Mouse (Mus musculus): Measurements from ENCODE around the gene Ankrd34c.

The Ankrd34c gene

DNA sequence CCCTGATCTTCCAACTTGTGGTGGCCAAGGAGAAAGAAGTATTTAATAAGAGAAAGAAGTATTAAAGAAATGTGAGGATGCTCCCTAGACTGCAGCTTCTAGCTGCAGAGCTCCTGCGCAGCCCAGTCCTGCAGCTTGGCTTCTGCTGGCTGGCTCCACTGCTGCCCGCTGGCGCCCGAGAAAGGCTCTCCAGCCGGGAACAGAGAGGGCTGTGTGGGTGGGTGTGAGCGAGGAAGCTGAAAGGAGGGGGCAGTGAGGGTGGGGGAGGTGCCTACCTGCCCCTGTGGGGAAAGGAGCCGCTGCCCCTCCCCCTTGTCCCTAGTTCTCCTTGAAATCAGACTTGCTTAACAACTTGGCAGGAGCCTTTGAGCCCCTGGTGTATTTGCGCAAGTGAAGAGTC, at the start of gene Ankrd34c:
Gene Ankrd34c (minus strand): TSS at position 181 of the 400 bp plus-strand sequence.
- CTCF ChIA-PET, result no interaction called here

DNA sequence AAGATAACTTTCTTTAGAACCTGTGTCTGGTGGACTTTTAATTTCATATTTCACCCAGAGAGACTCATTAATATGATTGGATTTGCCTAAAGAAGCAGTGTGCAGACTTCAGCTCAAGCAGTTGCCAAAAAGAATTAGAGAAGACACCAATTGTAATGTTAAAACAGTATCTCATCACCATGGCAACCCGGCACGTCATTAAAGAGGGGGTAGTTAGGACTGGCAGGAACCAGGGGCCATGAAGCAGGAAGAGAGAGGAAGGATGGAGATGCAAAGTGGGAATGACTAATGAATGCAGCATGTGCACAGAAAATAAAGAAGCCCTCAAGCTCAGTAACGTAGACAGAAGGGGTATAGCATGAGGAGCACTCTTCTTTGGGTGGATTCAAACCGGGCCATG, 49.3 kb upstream of the Ankrd34c start:
- CTCF ChIA-PET, result no interaction called here

DNA sequence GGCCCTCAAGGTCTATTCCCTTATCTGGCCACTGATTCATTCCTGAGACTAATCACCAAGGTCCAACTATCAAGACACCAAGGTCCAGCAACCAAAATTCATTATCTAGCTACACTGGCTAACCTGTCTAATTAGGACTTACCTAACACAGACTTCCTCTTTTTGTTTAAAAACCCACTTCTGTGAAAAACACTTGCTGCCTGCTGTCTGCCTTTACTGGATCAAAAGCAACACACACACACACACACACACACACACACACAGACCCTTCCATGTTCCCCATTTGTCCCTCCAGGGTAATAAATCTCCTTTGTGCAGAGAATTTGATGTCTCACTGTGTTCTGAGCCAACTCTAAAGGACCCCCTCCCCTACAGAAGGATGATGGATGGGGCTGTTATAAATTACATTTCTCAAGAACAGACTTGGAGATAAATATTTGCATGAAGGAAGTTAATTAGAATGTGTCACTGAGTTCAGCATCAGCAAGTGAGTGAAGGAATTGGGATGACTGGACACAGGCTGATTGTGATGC, 43.2 kb upstream of the Ankrd34c start:
- CTCF ChIA-PET, result interaction anchor here (0.7 kb wide), 1 partner anchor 125 kb away, joined by 12 read pairs; no protein-coding TSS in a partner anchor

DNA sequence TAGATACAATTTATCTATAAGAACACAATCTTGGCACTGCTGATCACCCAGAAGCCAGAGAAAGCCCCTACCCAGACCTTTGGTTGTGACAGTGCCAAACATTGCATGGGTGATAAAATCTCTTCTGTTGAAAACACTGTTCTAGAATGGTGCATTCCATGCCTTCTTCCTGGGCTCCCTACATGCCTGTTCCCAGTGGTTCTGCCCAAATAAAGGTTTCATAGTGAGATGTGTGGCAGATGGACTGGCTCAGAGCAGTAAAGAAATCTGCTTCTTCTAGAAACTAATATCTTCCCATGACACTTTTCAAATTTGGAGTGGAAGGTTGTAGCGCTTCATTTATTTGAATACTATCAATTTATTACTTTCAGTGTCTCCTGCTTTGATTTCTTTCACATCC, 41.0 kb upstream of the Ankrd34c start:
- CTCF ChIA-PET, result no interaction called here

DNA sequence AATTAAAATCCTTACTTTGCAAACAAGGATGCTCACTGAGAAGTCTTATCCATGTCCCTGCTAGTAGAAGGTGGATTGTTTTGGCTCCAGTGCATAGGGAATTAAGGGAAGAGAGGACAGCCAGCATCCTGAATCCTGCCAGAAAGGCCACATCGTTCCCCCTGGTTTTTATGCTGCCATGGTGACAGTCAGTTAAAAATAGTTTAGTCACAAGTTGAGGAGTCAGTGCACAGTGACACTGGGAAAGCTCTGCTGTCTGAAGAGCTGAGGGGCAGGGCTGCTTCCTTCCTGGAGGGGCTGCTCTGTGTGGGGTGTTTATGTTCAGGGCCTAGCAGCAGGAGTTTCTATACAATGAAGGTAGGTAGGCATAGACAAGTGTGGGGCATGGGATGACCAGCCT, 32.9 kb upstream of the Ankrd34c start:
- CTCF ChIA-PET, result no interaction called here

DNA sequence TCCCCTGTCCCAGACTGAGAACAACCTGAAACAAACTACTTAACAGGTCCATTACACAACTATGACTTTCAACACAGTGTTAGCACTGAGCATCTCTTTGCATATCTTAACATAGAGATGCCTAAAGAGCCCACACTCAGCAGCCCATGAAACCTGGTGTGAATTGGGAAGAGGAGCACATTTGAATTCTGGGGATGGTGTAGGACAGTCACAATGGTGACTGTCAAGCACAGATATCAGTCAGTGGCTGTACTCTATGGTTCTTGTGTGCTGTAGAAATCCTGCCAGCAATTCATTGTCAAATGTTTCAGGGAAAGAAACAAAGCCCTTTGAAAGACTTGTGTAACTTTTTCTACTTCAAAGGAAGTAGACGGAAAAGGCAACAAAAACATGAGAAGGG, 23.7 kb upstream of the Ankrd34c start:
- CTCF ChIA-PET, result no interaction called here

DNA sequence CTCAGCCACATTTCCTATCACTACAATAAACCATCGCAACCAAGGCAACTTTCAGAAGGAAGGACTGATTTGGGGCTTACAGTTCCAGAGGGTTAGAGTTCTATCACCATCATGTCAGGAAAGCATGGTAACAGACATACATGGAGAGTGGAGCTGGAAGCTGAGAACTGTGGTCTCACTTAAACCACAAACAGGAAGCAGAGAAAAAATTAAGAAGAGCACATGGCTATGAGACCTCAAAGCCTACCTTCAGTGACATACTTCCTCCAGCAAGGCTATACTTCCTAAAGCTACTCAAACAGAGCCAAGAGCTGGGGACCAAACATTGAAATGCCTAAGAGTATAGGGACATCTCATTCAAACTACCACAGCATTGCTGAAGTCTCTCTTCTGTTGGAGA, 20.3 kb upstream of the Ankrd34c start:
- CTCF ChIA-PET, result interaction anchor here (0.6 kb wide), 1 partner anchor 41 kb away, joined by 3 read pairs; no protein-coding TSS in a partner anchor

DNA sequence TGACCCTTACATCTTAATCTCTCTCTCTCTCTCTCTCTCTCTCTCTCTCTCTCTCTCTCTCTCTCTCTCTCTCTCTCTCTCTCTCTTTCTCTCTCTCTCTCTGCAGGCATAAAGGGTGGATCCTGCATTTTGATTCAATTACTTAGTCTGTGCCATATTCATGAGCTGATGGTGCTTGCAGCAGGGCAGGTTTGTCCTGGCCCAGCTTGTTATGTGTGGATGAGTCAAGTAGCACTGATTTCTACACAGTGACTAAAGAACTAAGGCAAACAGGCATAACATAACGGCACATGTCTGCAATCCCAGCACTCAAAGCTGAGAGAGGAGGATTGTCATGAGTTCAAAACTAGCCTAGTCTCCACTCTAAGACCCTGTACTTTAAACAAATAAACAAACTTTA, 19.9 kb upstream of the Ankrd34c start:
- CTCF ChIA-PET, result interaction anchor here (0.6 kb wide), 1 partner anchor 41 kb away, joined by 3 read pairs; no protein-coding TSS in a partner anchor

DNA sequence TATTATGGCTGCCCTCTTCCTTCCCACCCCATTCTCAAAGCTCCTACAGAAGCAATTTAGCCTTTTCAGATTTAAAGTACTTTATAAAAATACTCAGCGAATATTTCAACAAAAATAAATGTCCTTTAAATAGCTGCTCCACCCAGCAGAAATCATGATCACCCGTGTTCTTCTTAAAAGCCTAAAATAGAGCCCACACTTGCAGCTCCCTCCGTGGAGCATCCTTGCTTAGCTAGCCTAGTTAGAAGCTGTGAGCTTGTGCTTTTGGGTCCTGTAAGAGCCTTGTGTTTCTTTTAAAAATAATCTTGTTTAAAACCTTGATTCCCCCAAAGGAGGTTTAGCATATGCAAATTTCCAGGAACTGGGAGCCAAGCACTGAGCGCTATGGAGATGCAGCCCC, 19.3 kb upstream of the Ankrd34c start:
- CTCF ChIA-PET, result no interaction called here

DNA sequence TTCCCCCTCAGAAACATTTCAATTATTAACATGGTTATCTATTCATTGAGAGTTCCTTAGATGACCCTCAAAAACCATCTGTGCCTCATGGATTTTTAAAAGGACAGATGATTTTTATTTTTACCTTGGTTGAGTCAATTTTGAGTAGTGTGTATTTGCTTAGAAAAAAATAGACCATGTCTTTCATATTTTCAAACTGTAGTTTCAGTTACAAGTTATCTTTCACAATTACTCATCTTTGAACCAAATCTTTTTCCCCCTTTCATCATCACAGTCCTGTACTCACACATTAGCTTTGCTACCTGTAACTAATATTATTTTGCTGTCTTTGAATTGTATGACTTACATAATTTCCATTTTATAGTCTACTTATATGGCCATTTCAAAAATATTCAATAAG, 1.8 kb upstream of the Ankrd34c start:
- CTCF ChIA-PET, result interaction anchor here (0.6 kb wide), 1 partner anchor 34 kb away, joined by 5 read pairs; no protein-coding TSS in a partner anchor

DNA sequence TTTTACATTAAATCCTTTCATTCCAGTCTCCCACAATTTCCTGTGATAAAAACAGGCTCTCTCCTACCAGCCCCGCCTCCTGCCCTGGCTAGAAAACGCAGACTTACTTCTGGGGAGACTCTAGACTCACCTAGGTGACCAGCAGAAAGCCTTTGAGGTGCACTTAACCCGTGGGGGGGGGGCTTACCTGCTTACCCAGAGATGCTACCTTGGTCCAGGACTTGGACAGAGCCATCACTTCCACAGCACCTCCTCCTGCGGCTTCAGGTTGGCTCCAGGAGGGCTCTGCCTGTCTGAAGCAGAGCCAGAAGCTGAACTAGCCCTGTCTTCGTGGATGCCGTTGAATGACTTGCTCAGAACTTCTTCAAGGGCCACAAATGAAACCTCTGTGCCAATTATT, 387 bp downstream of the Ankrd34c start:
- CTCF ChIA-PET, result no interaction called here

DNA sequence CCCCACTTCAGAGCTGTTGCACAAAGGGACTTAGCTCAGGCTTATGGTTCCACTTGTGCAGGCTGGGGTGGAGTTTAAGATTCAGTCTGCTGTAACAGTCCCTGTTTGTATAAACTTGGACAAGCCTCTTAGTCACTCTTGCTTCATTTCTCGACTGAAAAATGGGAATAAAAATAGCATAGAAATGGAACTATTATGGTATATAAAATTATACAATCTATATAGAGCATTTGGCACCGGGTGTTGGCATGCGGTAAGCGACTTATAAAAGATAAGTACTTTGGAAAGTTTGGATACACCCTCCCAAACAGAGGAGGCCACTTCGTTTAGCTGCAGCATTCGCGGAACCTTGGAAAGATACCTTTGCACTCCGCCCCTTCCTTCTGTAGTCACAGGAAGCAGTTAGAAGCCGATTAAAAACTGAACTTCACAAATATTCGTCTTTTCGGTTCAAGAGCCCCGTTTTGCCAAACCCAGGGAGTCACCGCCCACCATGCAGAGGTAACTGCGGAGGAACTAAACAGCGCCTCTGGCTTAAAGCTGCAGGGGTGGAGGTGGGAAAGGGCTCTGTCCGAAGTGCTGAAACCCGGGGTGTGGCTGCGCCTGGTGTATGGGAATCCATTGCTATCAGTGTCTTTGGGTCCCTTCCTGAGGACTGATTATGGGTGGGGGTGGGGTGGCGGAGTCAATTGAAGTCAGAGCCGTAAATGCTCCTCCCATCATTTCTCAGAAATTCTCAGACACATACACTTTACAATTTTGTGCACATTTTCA, 1.2 kb downstream of the Ankrd34c start:
- CTCF ChIA-PET, result no interaction called here

DNA sequence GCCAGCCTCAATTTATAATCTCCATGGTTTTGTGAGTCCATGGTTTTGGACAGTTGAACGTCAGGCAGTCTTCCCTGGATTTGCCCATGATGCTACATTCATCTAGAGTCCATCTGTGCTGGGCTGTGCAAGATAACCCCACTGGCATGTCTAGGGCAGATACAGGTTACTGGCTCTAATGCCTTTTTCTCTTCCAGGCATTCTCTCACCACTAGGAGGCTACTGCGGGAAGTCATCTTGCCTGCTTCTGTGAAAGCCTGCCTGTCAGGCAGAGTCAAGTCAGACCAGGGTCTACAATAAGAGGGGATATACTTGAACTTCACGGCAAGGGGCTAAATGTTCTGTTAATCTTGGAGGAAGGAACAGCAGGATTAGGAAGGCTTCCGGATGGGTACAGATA, 31.4 kb downstream of the Ankrd34c start:
- CTCF ChIA-PET, result interaction anchor here (0.5 to 1.2 kb wide), 3 partner anchors 34 to 734 kb away, joined by 3 to 20 read pairs (median 5); no protein-coding TSS in a partner anchor

DNA sequence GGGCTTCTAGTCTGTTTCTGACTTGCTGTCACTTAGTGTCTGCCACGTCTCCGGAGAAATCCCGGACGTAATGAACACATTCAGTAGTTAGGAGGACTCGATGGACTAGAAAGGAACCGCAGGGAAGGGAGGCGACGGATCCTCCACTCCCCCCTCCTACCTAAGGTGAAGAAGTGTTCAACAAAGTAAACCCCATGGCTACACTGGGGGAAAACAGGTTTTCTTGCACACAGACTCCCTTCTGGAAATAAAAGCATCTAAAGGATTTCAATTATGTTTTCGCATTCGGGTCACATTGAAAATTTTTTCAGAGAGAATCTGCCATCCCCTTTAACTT, 33.1 kb downstream of the Ankrd34c start:
- CTCF ChIA-PET, result no interaction called here

DNA sequence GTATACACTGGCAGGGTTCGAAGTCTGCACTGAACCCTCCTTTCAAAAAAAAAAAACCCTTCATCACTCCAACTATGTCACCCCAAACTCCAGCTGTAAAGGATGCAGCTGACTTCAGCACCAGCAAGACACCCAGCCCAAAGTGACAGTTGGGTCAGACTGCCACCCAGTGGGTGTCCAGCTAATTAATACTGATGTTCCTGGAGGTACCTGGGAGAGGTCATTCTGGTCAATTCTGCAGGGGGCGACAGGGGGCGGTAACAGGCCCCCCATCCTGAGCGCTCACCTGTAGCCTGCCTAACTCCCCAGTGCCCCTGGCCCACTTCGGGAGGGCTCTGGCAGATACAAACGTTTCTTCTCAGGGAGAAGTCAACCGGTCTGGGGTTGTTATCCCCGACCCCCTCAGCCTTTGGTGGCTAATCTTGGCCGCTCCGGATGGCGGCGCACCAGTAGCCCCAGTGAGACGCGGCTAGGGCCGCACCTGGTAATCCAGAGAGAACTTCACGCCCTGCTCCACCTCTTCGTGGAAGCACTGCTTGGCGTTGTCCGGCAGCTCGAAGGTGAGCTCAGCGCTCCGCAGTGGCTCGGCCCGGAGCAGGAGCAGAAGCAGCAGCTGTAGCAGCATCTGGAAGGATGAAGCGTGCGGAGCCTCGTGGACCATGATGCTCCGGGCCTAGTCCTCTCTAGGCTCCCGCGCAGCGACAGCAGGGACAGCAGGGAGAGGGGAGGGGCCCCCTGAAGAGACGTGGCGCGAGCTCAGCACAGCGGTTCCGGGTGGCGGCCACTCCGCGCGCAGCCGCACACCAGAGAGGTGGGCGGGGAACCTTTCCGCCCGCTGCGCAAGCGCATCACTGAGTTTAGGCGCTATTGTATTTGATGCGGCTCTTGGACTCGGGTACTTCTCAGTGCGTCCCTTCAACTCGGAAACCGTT, 33.7 kb downstream of the Ankrd34c start, which contains the start of gene Tmed3:
Gene Tmed3 (minus strand): TSS at position 804 of the 932 bp plus-strand sequence.
- CTCF ChIA-PET, result no interaction called here

DNA sequence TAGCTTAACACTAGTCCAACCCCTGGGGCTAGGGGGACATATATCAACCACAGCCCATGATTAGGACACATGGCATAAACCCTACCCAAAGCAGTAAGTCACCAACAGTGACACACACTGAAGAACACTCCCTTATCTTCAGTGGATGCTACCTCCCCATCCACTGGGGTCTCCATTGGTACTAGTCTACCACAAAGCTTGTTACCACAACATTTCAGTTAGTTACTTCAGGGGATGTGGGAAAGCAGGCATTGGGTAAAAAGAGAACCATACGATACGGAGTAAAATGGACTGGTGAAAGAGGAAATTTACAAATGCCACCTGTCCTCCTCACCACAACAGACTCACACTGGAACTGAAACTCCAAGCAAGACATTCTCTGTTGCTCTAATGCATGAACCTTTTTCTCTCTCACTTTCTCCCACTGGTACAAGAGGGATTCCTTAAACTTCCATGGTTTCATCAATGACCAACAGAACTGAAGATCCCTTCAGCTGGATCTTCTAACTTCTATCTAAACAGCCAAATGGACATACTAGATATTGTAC, 37.3 kb downstream of the Ankrd34c start:
- CTCF ChIA-PET, result no interaction called here

DNA sequence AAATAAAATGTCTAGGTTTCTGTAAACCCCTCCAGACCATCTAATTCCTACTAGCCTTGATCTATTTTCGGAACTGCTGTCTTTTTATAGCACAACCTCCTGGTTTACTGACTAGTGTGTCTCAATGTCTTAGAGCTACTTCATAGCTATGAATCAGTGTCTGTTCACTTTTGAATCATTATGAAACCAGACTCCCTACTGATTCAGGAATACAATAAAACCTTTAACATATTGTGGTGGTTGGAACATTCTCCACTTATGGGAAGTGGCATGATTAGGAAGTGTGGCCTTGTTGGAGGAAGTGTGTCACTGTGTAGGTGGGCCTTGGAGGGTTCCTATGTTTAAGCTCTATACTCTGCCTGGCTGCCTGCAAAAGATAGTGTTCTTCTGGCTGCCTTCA, 43.1 kb downstream of the Ankrd34c start:
- CTCF ChIA-PET, result no interaction called here

DNA sequence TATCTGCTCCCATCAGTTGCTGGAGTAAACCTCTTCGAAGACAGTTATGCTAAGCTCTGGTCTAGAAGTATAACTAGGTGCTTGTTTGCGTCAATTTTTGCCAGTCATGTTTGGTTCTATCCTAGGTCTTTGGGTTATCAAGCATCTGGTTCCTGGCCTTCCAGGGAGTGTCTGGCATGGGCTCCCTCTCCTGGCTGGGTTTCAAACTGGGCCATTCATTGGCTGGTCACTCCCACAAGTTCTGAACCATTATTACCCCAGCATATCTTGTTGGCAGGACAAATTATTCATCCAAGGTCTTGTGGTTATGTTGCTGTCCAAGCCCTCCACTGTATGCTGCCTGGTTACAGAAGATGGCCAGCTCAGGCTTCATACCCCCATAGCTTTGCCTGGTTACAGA, 44.6 kb downstream of the Ankrd34c start:
- CTCF ChIA-PET, result no interaction called here

DNA sequence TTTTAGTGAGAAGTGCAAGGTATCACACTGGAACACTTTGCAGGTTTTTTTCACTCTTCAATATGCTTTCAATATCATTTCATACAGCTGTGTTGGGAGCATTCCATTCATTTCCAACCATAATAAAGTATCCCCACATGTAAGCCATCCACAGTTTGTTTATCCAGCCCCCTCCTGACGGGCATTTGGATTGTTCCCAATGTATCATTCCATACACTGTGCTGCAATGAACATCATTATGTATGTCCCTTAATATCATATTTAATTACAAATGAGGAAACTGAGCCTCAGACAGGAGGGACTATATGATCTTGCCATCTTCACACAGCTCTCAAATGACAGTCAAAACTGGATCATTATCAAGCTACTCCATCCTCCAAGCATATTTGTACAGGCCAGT, 49.1 kb downstream of the Ankrd34c start:
- CTCF ChIA-PET, result no interaction called here

DNA sequence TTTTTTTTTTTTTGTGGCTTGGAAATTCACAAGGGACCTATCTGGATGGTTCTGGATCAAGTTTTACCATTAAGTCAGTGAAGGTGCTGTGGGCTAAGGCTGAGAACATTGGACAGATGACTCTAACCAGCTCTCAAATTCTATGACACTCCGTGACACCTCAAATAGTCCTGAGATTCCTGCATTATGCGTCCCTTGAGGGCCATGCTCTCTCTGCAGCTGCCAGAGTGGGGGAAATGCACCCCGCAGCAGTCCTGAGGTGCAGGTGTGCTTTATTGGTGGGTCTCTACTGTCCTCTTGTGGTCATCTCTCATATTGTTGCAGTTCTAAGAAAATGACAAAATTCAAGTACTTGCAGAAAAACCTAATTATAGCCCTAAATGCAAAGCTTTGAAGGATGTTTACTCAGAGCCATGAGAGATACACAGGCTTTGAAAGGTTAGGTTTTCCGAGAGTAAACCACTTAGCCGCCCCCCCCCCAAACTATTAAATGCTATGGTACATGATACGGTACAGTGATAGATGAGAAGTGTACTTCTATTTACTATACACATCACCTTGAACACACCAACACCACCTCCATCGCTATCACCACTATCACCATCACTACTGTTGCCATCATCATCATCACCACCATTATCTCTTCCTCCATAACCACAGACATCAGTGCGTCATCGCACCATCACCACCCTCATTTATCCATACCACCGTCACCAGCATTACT, 50.6 kb downstream of the Ankrd34c start:
- CTCF ChIA-PET, result interaction anchor here (0.6 to 0.8 kb wide), 2 partner anchors 104 to 1205 kb away, joined by 3 to 13 read pairs; partner anchors contain the start of gene Syncrip

DNA sequence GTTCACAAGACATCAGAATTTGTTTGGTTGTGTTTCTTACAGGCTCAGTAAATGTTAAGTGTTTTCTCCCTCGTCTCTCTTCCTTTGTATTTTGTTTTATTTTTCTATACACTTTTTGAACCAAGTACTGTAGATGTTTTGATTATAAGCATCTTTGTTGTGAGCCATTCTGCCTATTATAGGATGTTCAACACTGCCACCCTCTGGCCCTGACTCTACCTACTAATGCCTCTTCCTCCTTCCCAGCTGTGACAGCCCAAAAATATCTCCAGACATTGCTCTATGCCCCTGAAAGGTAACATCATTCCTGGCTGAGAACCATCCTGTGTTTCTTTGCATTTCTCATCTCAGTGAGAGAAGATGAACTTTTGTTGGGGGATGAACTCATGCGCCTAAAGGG, 52.0 kb downstream of the Ankrd34c start:
- CTCF ChIA-PET, result no interaction called here

Data from spleen, embryonic (tissue).